Mouse (Mus musculus): ENCODE data around the gene Pde4d. TPM values are rescaled to one million over a fixed set of nuclear protein-coding genes. Genes with fewer than 3 reads are reported as not detected.
A peak's percentile ranks its signal among the peaks of the same experiment; 100 is the strongest.

Gene Pde4d
- polyA plus RNA-seq, 2 experiments = 11.7 to 17.3 TPM

DNA sequence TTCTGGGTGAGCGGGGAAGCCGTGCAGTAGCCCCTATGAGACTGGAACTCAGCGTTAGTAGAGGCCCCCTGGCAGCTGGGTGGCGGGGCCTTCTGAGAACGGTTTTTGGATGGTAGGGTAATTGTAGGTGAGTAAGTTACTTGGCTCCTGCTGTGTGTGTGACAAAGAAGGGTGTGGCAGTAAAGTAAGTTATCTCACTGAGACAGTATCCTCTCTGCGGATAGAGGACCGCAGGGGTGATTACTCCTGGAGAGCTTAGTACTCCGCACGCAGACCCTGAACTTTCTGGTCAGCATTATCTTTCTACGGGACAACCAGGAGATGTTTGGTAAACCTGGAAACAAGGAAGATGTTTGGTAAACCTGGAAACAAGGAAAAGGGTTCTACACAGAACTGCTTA is 1233.3 kb downstream of the Pde4d start:
- Histone ChIP-seq H3K27me3 (ENCODE audit: control insufficient read depth, insufficient read depth, low read length) (no peaks in the 10 kb centered on the region), H3K9me3 (ENCODE audit: control insufficient read depth, low read length) (no peaks in the 10 kb centered on the region), H3K4me3 (replicated peaks; ENCODE audit: low read length) (no peak overlapping the region), H3K4me2 (replicated peaks; ENCODE audit: low read depth, low read length, severe bottlenecking) (no peak overlapping the region), H3K4me1 (ENCODE audit: control insufficient read depth, insufficient read depth, low read length) (peaks cover 6% of the 10 kb centered on the region; the same call in 1 of the 2 replicates), H3K27ac (replicated peaks; ENCODE audit: low read depth, low read length) (no peak overlapping the region), H3K9ac (ENCODE audit: low read depth, low read length, severe bottlenecking) (no peak overlapping the region), H3K36me3 (ENCODE audit: control insufficient read depth, insufficient read depth, low read length) (no peaks in the 10 kb centered on the region)
- ATAC-seq (ENCODE audit: low FRiP score, low read depth) (no peak), DNase-seq (ENCODE audit: low spot score) (no peak)
- no peak for TF ChIP-seq POLR2A (IDR thresholded peaks at IDR 0.05; ENCODE audit: borderline replicate concordance, extremely low read depth, insufficient read depth, insufficient read length)
- WGBS = 75% methylated on average over 10 of the region's 10 CpGs

DNA sequence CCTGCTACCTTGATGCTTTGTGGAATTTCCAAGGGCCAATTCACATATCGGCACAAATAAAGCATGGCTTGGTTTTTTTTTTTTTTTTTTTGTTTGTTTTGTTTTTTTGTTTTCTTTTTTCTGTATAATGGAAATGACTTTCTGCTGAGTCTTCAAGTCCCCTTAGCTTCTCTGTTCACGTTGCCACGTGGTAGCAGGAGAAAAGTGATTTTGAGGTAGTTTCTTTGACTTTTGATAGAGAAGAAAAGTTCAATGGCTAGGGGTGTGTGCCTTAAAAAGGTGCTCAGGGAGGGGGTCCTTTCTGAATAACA is 1235.2 kb downstream of the Pde4d start:
- no peak for TF ChIP-seq POLR2A (IDR thresholded peaks at IDR 0.05; ENCODE audit: borderline replicate concordance, extremely low read depth, insufficient read depth, insufficient read length)
- Histone ChIP-seq H3K36me3 (ENCODE audit: control insufficient read depth, insufficient read depth, low read length) (no peaks in the 10 kb centered on the region), H3K9ac (ENCODE audit: low read depth, low read length, severe bottlenecking) (peak overlapping the region; percentile 72), H3K9me3 (ENCODE audit: control insufficient read depth, low read length) (no peaks in the 10 kb centered on the region), H3K27ac (replicated peaks; ENCODE audit: low read depth, low read length) (peak overlapping the region; percentile 81; the same call in 1 of the 2 replicates), H3K4me1 (ENCODE audit: control insufficient read depth, insufficient read depth, low read length) (peaks cover 6% of the 10 kb centered on the region; the same call in 1 of the 2 replicates), H3K4me2 (replicated peaks; ENCODE audit: low read depth, low read length, severe bottlenecking) (peak overlapping the region; percentile 87), H3K4me3 (replicated peaks; ENCODE audit: low read length) (peak overlapping the region; percentile 51), H3K27me3 (ENCODE audit: control insufficient read depth, insufficient read depth, low read length) (no peaks in the 10 kb centered on the region)
- 10% methylated on average over 3 of the region's 3 CpGs for WGBS
- DNase-seq (ENCODE audit: low spot score) (no peak), ATAC-seq (ENCODE audit: low FRiP score, low read depth) (no peak)

DNA sequence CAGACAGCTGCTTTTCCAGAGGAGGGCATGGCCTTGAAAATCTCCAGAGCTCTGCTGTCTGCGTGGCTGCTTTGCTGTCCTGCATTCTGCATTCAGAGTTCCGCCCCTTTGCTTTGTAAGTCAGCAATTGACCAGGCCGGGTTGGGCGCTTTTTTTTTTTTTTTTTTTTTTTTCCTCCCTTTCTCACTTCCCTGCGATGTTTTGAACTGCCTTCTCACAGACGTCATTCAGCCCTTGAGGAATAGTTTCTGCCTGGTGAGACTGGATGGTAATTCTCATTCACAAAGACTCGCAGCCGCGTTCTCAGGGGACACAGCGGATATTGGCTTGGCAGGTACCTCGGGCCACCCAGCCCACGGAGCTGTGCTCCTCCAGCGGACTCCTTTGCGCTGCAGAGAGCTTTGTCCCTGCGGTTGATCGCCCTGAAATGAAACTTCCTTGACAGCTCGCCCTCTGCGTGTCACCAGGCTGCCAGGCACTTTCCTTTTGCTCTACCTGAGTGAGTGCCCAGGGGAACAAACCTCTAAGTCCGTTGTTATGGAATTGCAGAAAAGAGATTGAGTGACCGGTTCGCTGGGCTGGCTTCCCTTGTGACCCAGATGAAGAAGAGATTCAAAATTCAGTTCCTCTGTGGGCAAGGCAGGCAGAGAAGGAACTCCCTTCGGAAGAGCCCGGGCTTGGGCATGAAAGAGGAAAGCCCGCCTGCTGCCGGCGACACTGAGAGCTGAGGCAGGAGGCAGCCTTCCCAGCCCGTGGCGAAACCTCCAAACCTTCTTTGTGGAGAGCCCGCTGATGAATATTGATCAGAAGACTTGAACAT is 1235.8 kb downstream of the Pde4d start:
- Histone ChIP-seq H3K4me1 (ENCODE audit: control insufficient read depth, insufficient read depth, low read length) (peaks cover 6% of the 10 kb centered on the region; the same call in 1 of the 2 replicates), H3K9me3 (ENCODE audit: control insufficient read depth, low read length) (no peaks in the 10 kb centered on the region), H3K27me3 (ENCODE audit: control insufficient read depth, insufficient read depth, low read length) (no peaks in the 10 kb centered on the region), H3K4me3 (replicated peaks; ENCODE audit: low read length) (peak overlapping the region; percentile 51), H3K36me3 (ENCODE audit: control insufficient read depth, insufficient read depth, low read length) (no peaks in the 10 kb centered on the region), H3K9ac (ENCODE audit: low read depth, low read length, severe bottlenecking) (peak overlapping the region; percentile 72), H3K27ac (replicated peaks; ENCODE audit: low read depth, low read length) (peak overlapping the region; percentile 81), H3K4me2 (replicated peaks; ENCODE audit: low read depth, low read length, severe bottlenecking) (peak overlapping the region; percentile 87)
- WGBS = 1% methylated on average over 29 of the region's 29 CpGs
- ATAC-seq (ENCODE audit: low FRiP score, low read depth) (peak; percentile 55), DNase-seq (ENCODE audit: low spot score) (peak; percentile 45)
- TF ChIP-seq POLR2A (IDR thresholded peaks at IDR 0.05; ENCODE audit: borderline replicate concordance, extremely low read depth, insufficient read depth, insufficient read length) = no peak

DNA sequence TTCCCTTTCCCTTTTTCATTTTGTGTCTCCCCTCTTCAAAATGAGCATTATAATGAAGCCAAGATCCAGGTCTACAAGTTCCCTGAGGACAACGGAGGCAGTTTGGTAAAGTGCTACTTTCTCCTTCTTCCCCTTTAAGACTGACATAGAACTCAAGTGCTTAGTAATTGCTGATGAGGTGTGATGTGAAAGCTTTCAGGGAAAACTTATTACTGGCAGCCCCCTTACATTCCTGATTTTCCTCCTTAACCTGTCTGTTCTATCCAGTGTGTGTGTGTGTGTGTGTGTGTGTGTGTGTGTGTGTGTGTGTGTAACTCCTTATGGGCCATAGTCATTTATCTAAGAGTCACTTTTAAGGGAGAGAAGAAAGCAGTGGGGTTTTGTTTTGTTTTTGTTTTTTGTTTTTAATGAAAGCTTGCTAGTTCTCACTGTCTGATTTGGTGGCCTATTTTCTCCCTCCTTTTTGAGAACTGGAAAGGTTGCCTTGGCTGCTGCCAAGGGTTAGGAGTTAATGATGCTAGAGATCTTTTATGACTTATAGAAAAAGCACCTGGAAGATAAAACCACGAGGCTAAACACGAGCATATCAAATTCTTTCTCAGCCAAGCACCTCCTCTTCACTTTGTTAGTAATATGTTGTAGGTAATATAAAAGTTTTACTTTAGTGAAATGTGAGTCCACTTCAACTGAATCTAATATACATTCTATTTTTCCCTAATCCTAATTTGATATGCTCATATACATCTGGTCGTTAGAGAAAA is 1236.5 kb downstream of the Pde4d start:
- peaks cover 6% of the 10 kb centered on the region; the same call in 1 of the 2 replicates for H3K4me1 ChIP-seq (ENCODE audit: control insufficient read depth, insufficient read depth, low read length)
- H3K9ac ChIP-seq (ENCODE audit: low read depth, low read length, severe bottlenecking) = peak overlapping the region; percentile 72
- no peak for TF ChIP-seq POLR2A (IDR thresholded peaks at IDR 0.05; ENCODE audit: borderline replicate concordance, extremely low read depth, insufficient read depth, insufficient read length)
- 8% methylated on average over 4 of the region's 4 CpGs for WGBS
- ATAC-seq (ENCODE audit: low FRiP score, low read depth) (peak; percentile 42; the same call in 1 of the 2 replicates), DNase-seq (ENCODE audit: low spot score) (peak; percentile 77)
- H3K4me2 ChIP-seq (replicated peaks; ENCODE audit: low read depth, low read length, severe bottlenecking) = peak overlapping the region; percentile 87
- H3K9me3 ChIP-seq (ENCODE audit: control insufficient read depth, low read length) = no peaks in the 10 kb centered on the region
- H3K36me3 ChIP-seq (ENCODE audit: control insufficient read depth, insufficient read depth, low read length) = no peaks in the 10 kb centered on the region
- no peaks in the 10 kb centered on the region for H3K27me3 ChIP-seq (ENCODE audit: control insufficient read depth, insufficient read depth, low read length)
- peak overlapping the region; percentile 81 for H3K27ac ChIP-seq (replicated peaks; ENCODE audit: low read depth, low read length)
- H3K4me3 ChIP-seq (replicated peaks; ENCODE audit: low read length) = peak overlapping the region; percentile 51

DNA sequence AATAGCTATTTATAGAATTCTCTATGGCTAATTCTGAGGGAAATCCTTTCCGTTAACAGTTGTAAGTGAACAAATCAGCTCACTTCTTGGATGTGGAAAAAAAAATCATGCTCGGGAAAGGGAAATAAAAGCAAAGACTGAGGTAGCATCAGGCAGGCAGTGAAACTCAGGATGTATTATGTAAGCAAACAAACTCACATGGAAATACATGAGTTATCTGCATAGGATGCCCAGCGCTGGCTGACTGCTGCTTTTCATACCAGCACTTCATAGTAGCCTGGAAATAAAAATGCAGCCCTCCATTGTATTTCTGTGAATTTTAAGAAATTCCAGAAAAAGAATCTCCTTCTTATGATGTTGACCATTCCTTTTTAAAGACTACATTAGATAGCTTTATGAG is 1237.2 kb downstream of the Pde4d start:
- DNase-seq (ENCODE audit: low spot score) (no peak), ATAC-seq (ENCODE audit: low FRiP score, low read depth) (no peak)
- Histone ChIP-seq H3K4me3 (replicated peaks; ENCODE audit: low read length) (peak overlapping the region; percentile 51), H3K27me3 (ENCODE audit: control insufficient read depth, insufficient read depth, low read length) (no peaks in the 10 kb centered on the region), H3K36me3 (ENCODE audit: control insufficient read depth, insufficient read depth, low read length) (no peaks in the 10 kb centered on the region), H3K9ac (ENCODE audit: low read depth, low read length, severe bottlenecking) (no peak overlapping the region), H3K27ac (replicated peaks; ENCODE audit: low read depth, low read length) (peak overlapping the region; percentile 52; the same call in 1 of the 2 replicates), H3K9me3 (ENCODE audit: control insufficient read depth, low read length) (no peaks in the 10 kb centered on the region), H3K4me2 (replicated peaks; ENCODE audit: low read depth, low read length, severe bottlenecking) (peak overlapping the region; percentile 87), H3K4me1 (ENCODE audit: control insufficient read depth, insufficient read depth, low read length) (peaks cover 6% of the 10 kb centered on the region; the same call in 1 of the 2 replicates)
- 28% methylated on average over 3 of the region's 3 CpGs for WGBS
- no peak for TF ChIP-seq POLR2A (IDR thresholded peaks at IDR 0.05; ENCODE audit: borderline replicate concordance, extremely low read depth, insufficient read depth, insufficient read length)

Data from limb, embryonic 14.5 days (tissue).